Mouse (Mus musculus): Measurements from ENCODE around the gene Pcsk6. TPM values are rescaled to one million over a fixed set of nuclear protein-coding genes. Genes with fewer than 3 reads are reported as not detected.

Pcsk6 gene
- polyA plus RNA-seq, 2 experiments: 0.88 to 1.5 TPM

DNA sequence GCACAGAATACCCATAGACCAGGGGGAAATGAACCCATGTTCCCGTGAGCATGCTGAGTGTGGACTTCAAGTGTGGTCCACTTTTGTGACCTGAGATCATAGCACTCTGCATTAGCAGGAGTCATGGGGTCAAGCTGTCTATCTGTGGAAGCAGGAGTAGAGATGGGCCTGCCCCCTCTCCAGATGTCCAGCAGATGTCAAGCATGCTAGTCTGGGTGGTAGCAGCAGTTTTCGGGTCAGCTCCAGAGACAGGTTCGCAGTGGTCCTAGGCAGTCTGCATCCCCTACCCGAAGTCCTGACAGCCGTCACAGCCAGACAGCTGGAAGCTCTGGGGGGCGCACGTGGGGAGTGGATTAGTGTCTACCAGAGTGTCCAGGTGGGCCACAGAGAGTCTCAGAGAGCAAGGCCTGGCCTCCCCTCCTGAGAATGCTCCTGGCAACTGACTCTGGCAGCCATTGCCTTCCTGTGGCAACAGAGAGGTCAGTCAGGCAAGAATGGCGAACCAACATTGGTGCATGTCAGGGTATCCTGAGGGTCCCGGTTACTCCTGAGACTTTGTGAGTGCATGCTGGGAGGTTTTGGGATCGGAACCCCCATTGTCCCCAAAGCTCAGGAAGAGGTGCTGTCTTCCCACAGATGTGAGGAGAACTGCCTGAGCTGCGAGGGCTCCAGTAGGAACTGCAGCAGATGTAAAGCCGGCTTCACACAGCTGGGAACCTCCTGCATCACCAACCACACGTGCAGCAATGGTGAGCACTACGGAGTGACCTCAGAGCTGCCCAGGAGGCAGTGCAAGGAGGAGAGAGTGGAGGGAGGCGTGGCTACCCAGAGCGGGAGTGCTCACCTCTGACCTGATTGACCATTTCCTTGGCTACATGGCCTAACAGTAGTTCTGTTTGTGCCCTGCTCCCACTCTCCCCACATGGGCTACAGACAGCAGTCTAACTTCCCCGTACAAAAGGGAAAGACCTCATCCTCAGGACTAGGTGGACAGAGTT, 185.7 kb downstream of the Pcsk6 start:
- TF ChIP-seq CTCF (IDR thresholded peaks at IDR 0.05; ENCODE audit: low read depth): no peak
- no peak for TF ChIP-seq EP300 (IDR thresholded peaks at IDR 0.05; ENCODE audit: low read depth)
- no peak overlapping the region for H3K4me2 ChIP-seq (ENCODE audit: low read depth)
- no peak overlapping the region for H3K27ac ChIP-seq
- ATAC-seq (ENCODE audit: insufficient read depth) (peak; percentile 43; the same call in 1 of the 2 replicates), DNase-seq (ENCODE audit: low read depth in 3 of 3, low spot score in 3 of 3) (no peak)
- H3K27me3 ChIP-seq (ENCODE audit: control insufficient read depth, insufficient read depth, low read length): no peaks in the 10 kb centered on the region
- WGBS (ENCODE audit: insufficient replicate concordance): 47% methylated on average over 17 of the region's 17 CpGs
- H3K36me3 ChIP-seq (replicated peaks; ENCODE audit: control insufficient read depth, insufficient read depth, low read depth): no peaks in the 10 kb centered on the region
- H3K4me1 ChIP-seq (replicated peaks; ENCODE audit: control insufficient read depth in 2 of 2, insufficient read depth in 2 of 2, low read length in 1 of 2): no peaks in the 10 kb centered on the region
- no peak overlapping the region for H3K9ac ChIP-seq (replicated peaks)
- H3K4me3 ChIP-seq (ENCODE audit: insufficient read depth in 1 of 2, low read depth in 2 of 2, low read length in 2 of 2): no peak overlapping the region
- H3K9me3 ChIP-seq (ENCODE audit: control insufficient read depth, low read length): no peaks in the 10 kb centered on the region

DNA sequence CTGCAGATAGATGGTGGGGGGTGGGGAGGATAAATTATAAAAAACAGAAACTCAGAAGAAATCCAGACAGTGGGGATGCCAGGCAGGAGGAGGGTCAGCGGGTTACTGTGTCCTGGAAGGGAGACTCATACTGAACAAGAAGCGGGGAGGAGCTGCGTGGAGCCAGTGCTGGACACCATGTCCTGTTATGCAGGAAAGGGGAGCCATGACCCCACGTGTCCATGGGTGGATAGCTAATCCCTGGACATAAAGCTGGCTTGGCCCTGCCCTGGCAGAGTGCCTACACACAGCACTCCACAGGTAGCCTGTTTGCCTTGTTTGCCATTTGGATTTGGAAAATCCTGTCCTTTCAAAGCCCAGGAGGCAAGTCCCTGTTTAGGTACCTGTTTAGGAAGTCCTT, 186.4 kb downstream of the Pcsk6 start:
- TF ChIP-seq CTCF (IDR thresholded peaks at IDR 0.05; ENCODE audit: low read depth): no peak
- TF ChIP-seq EP300 (IDR thresholded peaks at IDR 0.05; ENCODE audit: low read depth): no peak
- H3K4me1 ChIP-seq (replicated peaks; ENCODE audit: control insufficient read depth in 2 of 2, insufficient read depth in 2 of 2, low read length in 1 of 2): no peaks in the 10 kb centered on the region
- H3K27me3 ChIP-seq (ENCODE audit: control insufficient read depth, insufficient read depth, low read length): no peaks in the 10 kb centered on the region
- ATAC-seq (ENCODE audit: insufficient read depth): no peak
- no peak overlapping the region for H3K4me2 ChIP-seq (ENCODE audit: low read depth)
- H3K4me3 ChIP-seq (ENCODE audit: insufficient read depth in 1 of 2, low read depth in 2 of 2, low read length in 2 of 2): no peak overlapping the region
- H3K27ac ChIP-seq: no peak overlapping the region
- DNase-seq (ENCODE audit: low read depth in 3 of 3, low spot score in 3 of 3): no peak
- no peaks in the 10 kb centered on the region for H3K36me3 ChIP-seq (replicated peaks; ENCODE audit: control insufficient read depth, insufficient read depth, low read depth)
- H3K9ac ChIP-seq (replicated peaks): no peak overlapping the region
- no peaks in the 10 kb centered on the region for H3K9me3 ChIP-seq (ENCODE audit: control insufficient read depth, low read length)
- 57% methylated on average over 4 of the region's 4 CpGs for WGBS (ENCODE audit: insufficient replicate concordance)

DNA sequence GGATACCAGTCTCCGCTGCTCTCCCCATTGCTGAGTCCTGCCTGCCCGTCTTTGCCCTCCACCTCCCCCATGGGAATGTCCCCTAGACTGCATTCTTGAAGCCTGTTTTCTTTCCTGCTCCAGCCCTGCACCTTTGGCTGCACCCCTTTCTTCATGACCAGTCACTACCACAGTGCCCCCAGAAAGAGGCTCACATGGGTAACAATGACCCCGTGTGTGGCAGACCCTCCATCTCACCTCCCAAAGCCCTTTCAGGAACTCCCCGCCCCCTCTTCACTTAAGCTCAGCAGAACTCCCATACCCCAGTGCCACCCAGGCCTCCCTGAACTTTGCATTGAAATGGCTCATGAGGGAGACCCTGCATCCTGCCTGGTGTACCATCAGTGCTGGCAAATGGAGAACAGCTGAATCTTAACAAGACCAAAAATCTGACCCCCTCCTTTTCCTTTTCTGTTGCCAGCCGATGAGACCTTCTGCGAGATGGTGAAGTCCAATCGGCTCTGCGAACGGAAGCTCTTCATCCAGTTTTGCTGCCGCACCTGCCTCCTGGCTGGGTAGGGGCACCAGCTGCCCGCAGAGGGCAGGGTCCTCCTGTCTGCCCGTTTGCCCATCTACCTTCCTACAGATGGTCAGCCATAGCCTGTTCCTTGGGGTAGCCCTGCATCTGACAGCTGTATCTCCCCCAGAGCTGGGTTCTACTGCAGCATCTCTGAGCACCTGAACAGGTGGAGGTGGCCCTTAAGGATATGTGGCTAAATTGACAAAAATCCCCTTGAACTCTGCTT, 187.1 kb downstream of the Pcsk6 start:
- ATAC-seq (ENCODE audit: insufficient read depth) (no peak), DNase-seq (ENCODE audit: low read depth in 3 of 3, low spot score in 3 of 3) (no peak)
- TF ChIP-seq EP300 (IDR thresholded peaks at IDR 0.05; ENCODE audit: low read depth) (no peak), CTCF (IDR thresholded peaks at IDR 0.05; ENCODE audit: low read depth) (no peak)
- Histone ChIP-seq H3K9ac (replicated peaks) (no peak overlapping the region), H3K27me3 (ENCODE audit: control insufficient read depth, insufficient read depth, low read length) (no peaks in the 10 kb centered on the region), H3K4me2 (ENCODE audit: low read depth) (no peak overlapping the region), H3K4me1 (replicated peaks; ENCODE audit: control insufficient read depth in 2 of 2, insufficient read depth in 2 of 2, low read length in 1 of 2) (no peaks in the 10 kb centered on the region), H3K36me3 (replicated peaks; ENCODE audit: control insufficient read depth, insufficient read depth, low read depth) (no peaks in the 10 kb centered on the region), H3K27ac (no peak overlapping the region), H3K9me3 (ENCODE audit: control insufficient read depth, low read length) (no peaks in the 10 kb centered on the region), H3K4me3 (ENCODE audit: insufficient read depth in 1 of 2, low read depth in 2 of 2, low read length in 2 of 2) (no peak overlapping the region)
- 70% methylated on average over 12 of the region's 12 CpGs for WGBS (ENCODE audit: insufficient replicate concordance)

- no peaks in the 10 kb centered on the region for H3K36me3 ChIP-seq (replicated peaks; ENCODE audit: control insufficient read depth, insufficient read depth, low read depth)
- H3K9ac ChIP-seq (replicated peaks): no peak overlapping the region
- 68% methylated on average over 4 of the region's 4 CpGs for WGBS (ENCODE audit: insufficient replicate concordance)
- H3K4me2 ChIP-seq (ENCODE audit: low read depth): no peak overlapping the region
- H3K27ac ChIP-seq: no peak overlapping the region
- DNase-seq (ENCODE audit: low read depth in 3 of 3, low spot score in 3 of 3) (no peak), ATAC-seq (ENCODE audit: insufficient read depth) (no peak)
- H3K4me3 ChIP-seq (ENCODE audit: insufficient read depth in 1 of 2, low read depth in 2 of 2, low read length in 2 of 2): no peak overlapping the region
- H3K4me1 ChIP-seq (replicated peaks; ENCODE audit: control insufficient read depth in 2 of 2, insufficient read depth in 2 of 2, low read length in 1 of 2): no peaks in the 10 kb centered on the region
- H3K27me3 ChIP-seq (ENCODE audit: control insufficient read depth, insufficient read depth, low read length): no peaks in the 10 kb centered on the region
- H3K9me3 ChIP-seq (ENCODE audit: control insufficient read depth, low read length): no peaks in the 10 kb centered on the region
- no peak for TF ChIP-seq EP300 (IDR thresholded peaks at IDR 0.05; ENCODE audit: low read depth)
- TF ChIP-seq CTCF (IDR thresholded peaks at IDR 0.05; ENCODE audit: low read depth): no peak
These were observed 192.5 kb downstream of the Pcsk6 start for GRCm38 (mm10) chr7:66053946-66054483.

All from liver, embryonic 14.5 days (tissue).